Mouse (Mus musculus): ENCODE data around the gene Snd1. TPM values are rescaled to one million over a fixed set of nuclear protein-coding genes. Genes with fewer than 3 reads are reported as not detected.

The Snd1 gene
- polyA plus RNA-seq, 1 experiment from 2014 or later: 143 TPM

GRCm38 (mm10) chr6:28729649-28730048 is 254.7 kb downstream of the Snd1 start:
- Histone ChIP-seq H3K9ac (no peak overlapping the region), H3K4me3 (no peak overlapping the region), H3K27ac (no peak overlapping the region), H3K36me3 (peaks cover 10% of the 10 kb centered on the region), H3K9me3 (no peaks in the 10 kb centered on the region), H3K4me1 (peaks cover 15% of the 10 kb centered on the region), H3K4me2 (replicated peaks) (no peak overlapping the region), H3K27me3 (no peaks in the 10 kb centered on the region)
- no peak for ATAC-seq (ENCODE audit: low FRiP score, low read depth)
- 52% methylated on average over 2 of the region's 2 CpGs for WGBS

- no peak for ATAC-seq (ENCODE audit: low FRiP score, low read depth)
- Histone ChIP-seq H3K4me2 (replicated peaks) (no peak overlapping the region), H3K4me3 (no peak overlapping the region), H3K4me1 (peaks cover 15% of the 10 kb centered on the region), H3K9me3 (no peaks in the 10 kb centered on the region), H3K27me3 (no peaks in the 10 kb centered on the region), H3K36me3 (0 out of 2 replicates have a peak, but pooled peaks cover under 1% of the 10 kb centered on the region), H3K9ac (no peak overlapping the region), H3K27ac (no peak overlapping the region)
- 89% methylated on average over 6 of the region's 6 CpGs for WGBS
These were observed 256.3 kb downstream of the Snd1 start for GRCm38 (mm10) chr6:28731246-28731645.

- WGBS: 84% methylated on average over 5 of the region's 5 CpGs
- no peak for ATAC-seq (ENCODE audit: low FRiP score, low read depth)
- no peak overlapping the region for H3K27ac ChIP-seq
These were observed 259.1 kb downstream of the Snd1 start for GRCm38 (mm10) chr6:28733884-28734647.

GRCm38 (mm10) chr6:28735116-28735515 is 260.2 kb downstream of the Snd1 start:
- Histone ChIP-seq H3K4me2 (replicated peaks) (no peak overlapping the region), H3K27ac (no peak overlapping the region), H3K27me3 (no peaks in the 10 kb centered on the region), H3K9me3 (no peaks in the 10 kb centered on the region), H3K36me3 (no peaks in the 10 kb centered on the region), H3K4me3 (no peak overlapping the region), H3K4me1 (no peaks in the 10 kb centered on the region), H3K9ac (no peak overlapping the region)
- 73% methylated on average over 9 of the region's 9 CpGs for WGBS
- no peak for ATAC-seq (ENCODE audit: low FRiP score, low read depth)

More at GRCm38 (mm10) chr6:28733884-28734647, 259.1 kb downstream of the Snd1 start:
- Histone ChIP-seq H3K36me3 (no peaks in the 10 kb centered on the region), H3K27me3 (no peaks in the 10 kb centered on the region), H3K4me3 (no peak overlapping the region), H3K4me1 (peaks cover 10% of the 10 kb centered on the region), H3K9me3 (no peaks in the 10 kb centered on the region), H3K9ac (no peak overlapping the region), H3K4me2 (replicated peaks) (no peak overlapping the region)

- Histone ChIP-seq H3K9me3 (no peaks in the 10 kb centered on the region), H3K9ac (no peak overlapping the region), H3K36me3 (no peaks in the 10 kb centered on the region), H3K27ac (no peak overlapping the region), H3K27me3 (no peaks in the 10 kb centered on the region), H3K4me2 (replicated peaks) (no peak overlapping the region), H3K4me3 (no peak overlapping the region), H3K4me1 (no peaks in the 10 kb centered on the region)
- ATAC-seq (ENCODE audit: low FRiP score, low read depth): no peak
- 70% methylated on average over 7 of the region's 7 CpGs for whole genome bisulfite sequencing
These were observed 261.7 kb downstream of the Snd1 start for GRCm38 (mm10) chr6:28736665-28737064.

GRCm38 (mm10) chr6:28737601-28738000 is 262.7 kb downstream of the Snd1 start:
- no peak overlapping the region for H3K4me2 ChIP-seq (replicated peaks)
- no peaks in the 10 kb centered on the region for H3K27me3 ChIP-seq
- WGBS: 82% methylated on average over 1 of the region's 1 CpGs
- no peaks in the 10 kb centered on the region for H3K4me1 ChIP-seq
- no peak for ATAC-seq (ENCODE audit: low FRiP score, low read depth)
- no peaks in the 10 kb centered on the region for H3K36me3 ChIP-seq
- no peak overlapping the region for H3K27ac ChIP-seq
- no peak overlapping the region for H3K4me3 ChIP-seq
- H3K9me3 ChIP-seq: no peaks in the 10 kb centered on the region
- H3K9ac ChIP-seq: no peak overlapping the region

GRCm38 (mm10) chr6:28743586-28743985 is 268.6 kb downstream of the Snd1 start:
- Histone ChIP-seq H3K9ac (no peak overlapping the region), H3K27ac (no peak overlapping the region), H3K27me3 (no peaks in the 10 kb centered on the region), H3K36me3 (peaks cover 24% of the 10 kb centered on the region), H3K4me3 (no peak overlapping the region), H3K4me2 (replicated peaks) (no peak overlapping the region), H3K9me3 (no peaks in the 10 kb centered on the region), H3K4me1 (no peaks in the 10 kb centered on the region)
- no peak for ATAC-seq (ENCODE audit: low FRiP score, low read depth)
- WGBS: 51% methylated on average over 1 of the region's 1 CpGs

- H3K9ac ChIP-seq: no peak overlapping the region
- H3K27ac ChIP-seq: no peak overlapping the region
- 92% methylated on average over 7 of the region's 7 CpGs for WGBS
- H3K4me2 ChIP-seq (replicated peaks): no peak overlapping the region
- H3K4me1 ChIP-seq: peaks cover 6% of the 10 kb centered on the region
- no peak overlapping the region for H3K4me3 ChIP-seq
- no peaks in the 10 kb centered on the region for H3K27me3 ChIP-seq
- no peaks in the 10 kb centered on the region for H3K9me3 ChIP-seq
- peaks cover 24% of the 10 kb centered on the region for H3K36me3 ChIP-seq
- no peak for ATAC-seq (ENCODE audit: low FRiP score, low read depth)
These were observed 270.9 kb downstream of the Snd1 start for GRCm38 (mm10) chr6:28745864-28746263.

GRCm38 (mm10) chr6:28747025-28747424 is 272.1 kb downstream of the Snd1 start:
- WGBS: 87% methylated on average over 5 of the region's 5 CpGs
- Histone ChIP-seq H3K4me3 (no peak overlapping the region), H3K36me3 (peaks cover 24% of the 10 kb centered on the region), H3K4me1 (peaks cover 14% of the 10 kb centered on the region), H3K9me3 (no peaks in the 10 kb centered on the region), H3K27ac (no peak overlapping the region), H3K9ac (no peak overlapping the region), H3K27me3 (no peaks in the 10 kb centered on the region), H3K4me2 (replicated peaks) (no peak overlapping the region)
- no peak for ATAC-seq (ENCODE audit: low FRiP score, low read depth)

- Histone ChIP-seq H3K4me1 (peaks cover 24% of the 10 kb centered on the region), H3K27ac (no peak overlapping the region), H3K36me3 (peaks cover 24% of the 10 kb centered on the region), H3K4me3 (no peak overlapping the region), H3K27me3 (no peaks in the 10 kb centered on the region), H3K9me3 (no peaks in the 10 kb centered on the region), H3K4me2 (replicated peaks) (no peak overlapping the region), H3K9ac (no peak overlapping the region)
- ATAC-seq (ENCODE audit: low FRiP score, low read depth): no peak
- WGBS: 69% methylated on average over 14 of the region's 14 CpGs
These were observed 273.2 kb downstream of the Snd1 start for GRCm38 (mm10) chr6:28747931-28748670.

- no peak for ATAC-seq (ENCODE audit: low FRiP score, low read depth)
These were observed 274.3 kb downstream of the Snd1 start for GRCm38 (mm10) chr6:28749224-28749623.

GRCm38 (mm10) chr6:28751186-28751585 is 276.2 kb downstream of the Snd1 start:
- Histone ChIP-seq H3K4me2 (replicated peaks) (no peak overlapping the region), H3K9me3 (no peaks in the 10 kb centered on the region), H3K9ac (no peak overlapping the region), H3K27ac (no peak overlapping the region), H3K4me3 (no peak overlapping the region), H3K4me1 (peaks cover 26% of the 10 kb centered on the region), H3K27me3 (no peaks in the 10 kb centered on the region), H3K36me3 (peaks cover 12% of the 10 kb centered on the region)
- WGBS: 42% methylated on average over 3 of the region's 3 CpGs
- no peak for ATAC-seq (ENCODE audit: low FRiP score, low read depth)

More at GRCm38 (mm10) chr6:28749224-28749623, 274.3 kb downstream of the Snd1 start:
- no peak overlapping the region for H3K4me3 ChIP-seq
- peaks cover 25% of the 10 kb centered on the region for H3K4me1 ChIP-seq
- WGBS: 67% methylated on average over 3 of the region's 3 CpGs
- no peak overlapping the region for H3K27ac ChIP-seq
- H3K36me3 ChIP-seq: peaks cover 24% of the 10 kb centered on the region
- H3K9ac ChIP-seq: no peak overlapping the region
- H3K9me3 ChIP-seq: no peaks in the 10 kb centered on the region
- no peaks in the 10 kb centered on the region for H3K27me3 ChIP-seq
- H3K4me2 ChIP-seq (replicated peaks): no peak overlapping the region
